Mouse (Mus musculus) erythroblast, adult 5-6 weeks (primary cell): Measurements from ENCODE around the gene D16Ertd472e. TPM values are rescaled to one million over a fixed set of nuclear protein-coding genes. Genes with fewer than 3 reads are reported as not detected.

Source experiments
- ATAC-seq: replicated peaks from 2 replicates; pipeline ENCODE4 v1.8.0; 2016; ENCODE audit warnings: moderate number of reproducible peaks, mild to moderate bottlenecking, moderate TSS enrichment, inconsistent platforms; ENCODE audit not compliant: poor library complexity, low FRiP score, severe bottlenecking
- total RNA-seq, 2 experiments: library from RNA; stranded (forward) in 1 of 2; stranded (reverse) in 1 of 2; fragments of 150-400 nt in 1 of 2; fragments of 200-764, 138-1000 nt in 1 of 2; gene quantifications; 2 replicates each; pipeline versions ENCODE4 v1.2.3 to v1.2.4; 2015 to 2017; ENCODE audit warnings: low replicate concordance in 2 of 2

D16Ertd472e gene
- 6.7 and 9.4 TPM in 2 replicates for total RNA-seq (2015; ENCODE audit: low replicate concordance)
- total RNA-seq (2017; ENCODE audit: low replicate concordance): 2.5 TPM in 2 replicates

DNA sequence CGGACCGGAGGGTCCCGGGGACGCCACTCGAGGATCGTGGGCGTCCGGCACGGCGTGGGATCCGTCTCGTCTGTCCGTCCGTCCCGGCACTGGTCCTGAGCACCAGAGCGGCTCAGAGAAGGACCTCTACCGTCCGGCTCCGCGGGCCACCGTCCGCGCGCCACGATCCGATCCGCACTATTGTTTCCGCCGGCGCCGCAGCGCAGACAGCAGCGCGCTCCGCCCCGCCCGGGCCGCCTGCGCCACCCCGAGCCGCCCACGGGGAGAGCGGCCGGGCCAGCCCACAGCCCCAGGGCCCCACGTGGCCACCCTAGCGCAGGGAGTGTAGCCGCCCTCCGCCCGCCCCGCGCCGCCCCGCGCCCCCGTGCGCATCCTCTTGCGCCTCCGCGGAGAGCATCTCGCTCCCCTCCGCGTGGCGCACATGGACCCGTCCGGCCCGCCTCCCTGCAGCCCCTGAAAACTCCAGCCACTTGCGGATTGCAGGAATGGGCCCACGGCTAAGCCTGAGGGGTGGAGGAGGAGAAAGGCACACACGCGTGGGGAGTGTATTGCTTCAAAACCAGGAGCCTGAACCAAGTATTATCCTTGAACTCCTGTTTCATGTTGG, at the start of gene D16Ertd472e:
TSS of gene D16Ertd472e (minus strand) at position 231 of the 607 bp plus-strand sequence.
- ATAC-seq: no peak

DNA sequence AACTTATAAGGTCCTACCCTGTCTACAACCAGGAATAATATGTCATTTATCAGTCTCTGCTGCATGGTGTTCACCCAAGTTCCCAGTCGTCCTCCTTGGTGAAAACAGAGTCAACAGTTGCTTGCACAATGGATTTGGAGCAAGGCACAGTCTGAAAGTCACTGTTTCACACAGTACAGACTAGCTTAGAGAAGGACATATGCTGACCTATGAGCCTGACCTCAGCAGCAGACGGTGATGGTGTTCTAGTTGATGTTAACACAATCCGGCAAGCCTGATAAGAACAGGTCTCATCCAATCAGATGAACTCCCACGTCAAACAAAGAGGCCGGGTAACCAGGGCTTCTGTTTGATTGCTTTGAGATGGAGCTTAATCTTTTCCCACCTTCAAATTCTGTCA, 46.2 kb upstream of the D16Ertd472e start:
- ATAC-seq: no peak

DNA sequence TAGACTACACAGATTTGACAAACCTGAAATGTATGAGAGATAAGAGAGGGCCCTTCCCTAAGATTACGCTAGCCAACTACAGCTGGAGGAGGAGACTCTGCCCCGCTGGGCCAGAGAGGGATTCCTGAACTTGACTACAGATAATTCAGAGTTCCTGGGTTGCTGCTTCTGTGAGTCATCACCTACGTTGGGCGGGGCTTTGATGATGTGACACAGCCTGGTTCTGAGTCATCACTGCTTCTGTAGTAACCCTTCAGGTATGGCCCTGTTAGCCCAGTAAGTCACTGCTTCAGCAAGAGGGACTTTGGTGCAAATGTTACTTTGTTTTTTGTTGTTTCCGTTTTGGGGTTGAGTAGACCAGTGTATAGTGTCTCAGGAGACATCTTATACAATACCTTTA, 42.9 kb upstream of the D16Ertd472e start:
- no peak for ATAC-seq

DNA sequence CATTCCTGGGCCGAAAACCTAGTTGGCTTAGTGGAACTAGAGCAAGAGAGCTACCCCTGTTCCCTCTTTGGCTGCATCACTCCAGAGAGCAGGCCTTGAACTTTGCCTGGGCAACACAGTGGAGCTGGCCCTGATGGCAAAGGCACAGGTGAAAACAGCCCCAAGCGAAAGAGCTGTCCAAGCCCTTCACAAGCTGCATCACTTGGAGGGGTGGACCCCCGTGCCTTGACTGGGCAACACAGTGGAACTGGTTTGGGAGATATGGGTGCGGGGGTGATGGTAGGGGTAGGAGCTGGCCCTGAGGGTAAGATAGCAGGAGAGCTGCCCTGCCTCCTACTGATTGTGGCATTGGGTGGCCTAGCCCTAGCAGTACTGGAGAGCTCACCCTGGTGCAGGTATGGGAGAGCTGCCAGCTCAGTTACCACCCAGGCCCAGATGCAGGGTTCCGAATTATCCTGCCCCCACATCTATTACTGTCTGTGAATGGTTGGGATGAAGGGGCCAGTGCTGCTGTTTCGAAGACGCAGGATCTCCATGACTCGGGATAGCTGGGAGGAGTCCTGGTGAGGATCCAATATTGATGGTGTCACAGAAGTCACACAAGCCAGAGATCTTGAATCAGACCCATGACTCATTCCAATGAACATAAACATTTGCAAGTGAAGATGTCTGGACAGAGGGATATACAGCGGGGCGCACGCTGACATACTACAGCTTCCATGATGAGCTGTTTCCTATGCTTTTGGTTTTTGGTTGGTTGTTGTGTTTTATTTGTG, 41.4 kb upstream of the D16Ertd472e start:
- no peak for ATAC-seq

DNA sequence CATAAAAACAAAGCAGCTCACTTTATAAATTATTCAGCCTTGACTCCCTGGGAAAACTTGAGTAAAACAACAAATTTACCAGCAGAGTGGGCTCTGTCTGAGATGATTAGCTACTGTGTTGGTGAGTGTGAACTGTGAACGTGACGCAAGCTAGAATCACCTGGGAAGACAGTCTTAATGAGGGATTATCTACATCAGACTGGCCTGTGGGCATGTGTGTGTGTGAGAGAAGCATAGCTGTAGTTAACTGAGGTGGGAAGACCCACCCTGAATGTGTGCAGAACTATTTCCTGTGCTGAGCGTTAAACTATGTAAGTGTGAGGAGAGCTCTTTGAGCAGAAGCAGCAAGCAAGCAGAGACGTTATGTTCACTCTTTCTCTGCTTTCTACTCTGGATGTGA, 29.7 kb upstream of the D16Ertd472e start:
- ATAC-seq: no peak

DNA sequence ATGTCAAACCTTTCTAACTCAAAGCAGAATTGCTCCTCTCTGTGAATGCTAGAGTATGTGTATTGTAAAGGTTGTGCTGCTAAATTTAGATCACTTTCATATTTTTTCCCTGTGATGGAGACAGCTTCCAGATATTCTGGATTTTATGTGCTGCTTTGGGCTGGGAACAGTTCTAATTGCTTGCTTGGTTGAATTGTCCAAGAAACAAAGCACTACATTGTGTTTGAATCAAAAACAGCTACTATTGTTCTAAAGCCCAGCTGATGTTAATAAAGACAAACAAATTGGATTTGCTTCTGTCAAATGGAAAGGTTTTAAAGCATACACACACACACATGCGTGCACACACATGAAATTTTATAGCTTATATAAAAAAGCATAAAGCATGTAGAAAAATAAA, 22.4 kb upstream of the D16Ertd472e start:
- no peak for ATAC-seq

DNA sequence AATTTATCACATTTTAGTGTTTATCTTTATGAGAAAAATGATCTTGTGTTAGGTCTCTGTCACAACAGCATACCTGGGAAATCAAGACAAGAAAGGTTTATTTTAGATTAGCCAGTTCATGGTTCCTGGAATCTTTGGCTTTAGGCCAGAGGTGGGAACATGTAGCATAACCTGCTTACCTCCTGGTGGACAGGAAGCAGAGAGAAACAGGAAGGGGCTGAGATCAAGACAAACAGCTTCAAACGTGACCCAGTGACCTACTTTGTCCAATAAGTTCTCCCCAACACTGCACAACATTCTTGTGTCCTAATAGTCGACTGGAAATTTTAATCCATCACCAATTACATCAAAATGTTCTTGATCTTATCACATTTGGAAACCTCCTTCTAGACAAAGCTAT, 19.9 kb upstream of the D16Ertd472e start:
- ATAC-seq: no peak

DNA sequence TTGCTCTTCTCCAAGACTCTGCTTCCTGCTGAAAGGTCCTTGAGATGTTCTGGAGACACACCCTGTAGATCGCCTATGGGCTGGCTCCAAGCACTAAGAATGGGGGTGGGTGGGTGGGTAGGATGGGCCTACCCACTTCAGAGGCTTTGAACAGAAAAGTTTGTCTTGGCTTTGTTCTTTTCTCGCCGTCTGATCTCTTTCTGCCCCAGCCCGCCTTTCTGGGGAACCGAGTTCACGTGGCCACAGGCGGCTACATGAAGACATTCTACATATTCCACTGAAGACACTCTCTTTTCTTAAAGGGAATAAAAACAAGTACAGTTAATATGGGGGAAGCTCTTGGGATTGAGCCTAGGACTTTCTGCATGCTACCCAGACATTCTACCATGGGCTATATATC, 19.3 kb upstream of the D16Ertd472e start:
- ATAC-seq: no peak

DNA sequence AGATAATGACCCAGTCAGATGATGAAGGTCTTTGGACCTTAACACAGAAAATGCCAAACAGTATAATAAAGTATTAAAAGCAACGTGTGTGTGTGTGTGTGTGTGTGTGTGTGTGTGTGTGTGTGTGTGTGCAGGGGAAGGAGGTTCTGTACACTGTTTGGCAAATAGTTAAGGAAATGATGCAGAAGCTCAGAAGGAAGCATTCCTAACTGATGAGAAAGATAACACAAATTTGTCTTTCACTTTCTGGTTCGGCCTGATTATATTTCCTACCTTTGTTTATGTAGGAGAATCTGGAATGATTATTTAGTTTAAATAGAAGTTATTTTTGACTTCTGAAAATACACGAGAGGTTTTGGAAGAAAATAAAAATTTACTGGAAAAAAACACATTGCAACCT, 17.6 kb upstream of the D16Ertd472e start:
- no peak for ATAC-seq

DNA sequence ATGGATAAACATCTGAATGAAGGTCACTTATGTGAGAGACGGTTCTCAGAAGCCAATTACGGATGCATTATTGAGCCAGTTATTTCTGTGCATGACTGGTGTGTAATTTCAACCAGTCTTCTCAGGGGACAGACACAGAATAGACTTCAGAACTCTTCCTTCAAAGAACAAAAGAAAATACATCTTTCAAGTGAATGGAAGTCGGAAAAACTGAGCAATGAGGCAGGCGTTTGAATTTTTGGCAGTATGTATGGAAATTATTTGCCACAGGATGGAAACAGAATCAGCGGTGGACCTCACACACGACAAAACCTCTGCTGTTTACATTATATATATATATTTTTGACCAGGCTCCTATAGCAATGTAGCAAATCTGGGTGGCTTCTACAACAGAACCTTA, 14.6 kb upstream of the D16Ertd472e start:
- ATAC-seq: no peak

DNA sequence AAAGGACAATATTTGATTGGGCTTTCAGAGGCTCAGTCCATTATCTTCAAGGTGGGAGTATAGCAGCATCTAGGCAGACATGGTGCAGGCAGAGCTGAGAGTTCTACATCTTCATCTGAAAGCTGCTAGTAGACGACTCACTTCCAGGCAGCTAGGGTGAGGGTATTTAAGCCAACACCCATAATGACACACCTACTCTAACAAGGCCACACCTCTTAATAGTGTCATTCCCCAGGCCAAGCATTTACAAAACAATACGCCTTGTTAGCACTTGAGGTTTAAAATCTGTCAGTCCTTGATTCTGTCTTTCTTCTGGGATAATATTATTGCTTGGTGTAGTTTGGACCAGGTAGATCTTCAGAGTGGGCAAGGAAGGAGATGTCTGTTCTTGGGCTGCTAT, 12.3 kb upstream of the D16Ertd472e start:
- ATAC-seq: no peak

DNA sequence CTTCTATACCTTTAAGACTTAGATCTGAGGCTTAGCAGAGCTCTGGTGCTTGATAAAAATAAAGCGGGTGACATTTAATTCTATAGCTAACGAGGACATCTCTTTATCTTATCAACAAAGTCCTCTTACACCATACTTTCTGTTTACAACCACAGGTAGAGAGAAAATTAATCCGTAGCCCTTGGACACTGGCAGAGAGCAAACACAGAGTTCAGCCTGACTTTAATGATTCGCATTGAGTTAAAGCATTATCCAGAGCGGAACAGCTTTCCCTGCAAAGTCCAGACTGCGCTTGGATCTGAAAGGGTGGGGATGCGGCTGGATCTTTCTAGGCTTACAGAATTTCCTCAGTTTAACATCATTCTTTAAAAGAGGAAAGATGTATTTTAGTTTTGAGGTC, 10.1 kb upstream of the D16Ertd472e start:
- ATAC-seq: no peak

DNA sequence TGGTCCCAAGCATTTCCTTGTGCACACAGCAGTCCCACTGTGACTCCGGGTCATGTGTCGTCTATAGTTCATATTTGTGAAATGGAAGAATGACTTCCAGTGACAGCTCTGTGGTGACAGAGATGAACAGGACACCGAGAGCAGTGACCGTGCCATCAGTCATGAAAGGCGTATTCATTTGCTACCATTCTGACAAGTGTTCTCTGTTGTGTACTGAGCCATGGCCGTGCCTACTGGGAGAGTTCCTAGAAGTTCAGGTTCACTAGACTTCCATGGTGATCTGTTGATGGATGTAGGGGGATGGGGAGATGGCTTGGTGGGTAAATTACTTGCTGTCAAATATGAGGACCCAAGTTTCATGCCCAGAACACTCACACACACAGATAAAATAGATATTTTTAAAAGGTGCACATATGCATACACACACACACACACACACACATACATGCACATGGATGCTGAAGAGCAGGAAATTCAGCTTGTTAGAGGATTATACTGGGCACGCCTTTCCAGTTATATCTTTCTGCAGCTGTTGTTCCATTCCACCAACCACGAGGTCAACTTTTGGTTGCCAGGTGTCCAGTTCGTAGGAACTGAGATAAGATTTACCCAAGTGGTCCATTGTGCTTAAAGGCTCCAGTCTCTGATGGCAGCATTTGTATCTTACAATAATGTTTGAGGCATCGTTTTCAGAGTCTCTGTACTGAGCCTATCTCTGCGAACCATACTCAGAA, 9.3 kb upstream of the D16Ertd472e start:
- no peak for ATAC-seq

DNA sequence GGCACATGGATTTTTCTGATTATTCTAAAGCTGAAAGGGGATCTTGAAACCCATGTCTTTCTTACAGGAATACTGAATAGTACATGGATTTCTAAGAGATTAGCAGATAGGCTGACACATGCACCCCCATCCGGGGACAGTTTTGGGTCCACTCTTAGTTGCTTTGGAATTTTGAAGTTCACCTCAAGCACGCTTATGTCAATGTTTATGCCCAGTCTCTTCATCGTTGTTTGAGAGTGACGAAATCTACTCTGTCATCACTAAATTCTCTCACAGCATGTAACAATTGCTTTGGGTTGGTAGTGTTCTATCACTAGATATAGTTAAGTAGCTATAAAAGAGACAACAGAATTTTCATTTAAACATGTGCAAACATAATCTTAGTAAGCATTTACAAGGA, 8.7 kb upstream of the D16Ertd472e start:
- no peak for ATAC-seq

DNA sequence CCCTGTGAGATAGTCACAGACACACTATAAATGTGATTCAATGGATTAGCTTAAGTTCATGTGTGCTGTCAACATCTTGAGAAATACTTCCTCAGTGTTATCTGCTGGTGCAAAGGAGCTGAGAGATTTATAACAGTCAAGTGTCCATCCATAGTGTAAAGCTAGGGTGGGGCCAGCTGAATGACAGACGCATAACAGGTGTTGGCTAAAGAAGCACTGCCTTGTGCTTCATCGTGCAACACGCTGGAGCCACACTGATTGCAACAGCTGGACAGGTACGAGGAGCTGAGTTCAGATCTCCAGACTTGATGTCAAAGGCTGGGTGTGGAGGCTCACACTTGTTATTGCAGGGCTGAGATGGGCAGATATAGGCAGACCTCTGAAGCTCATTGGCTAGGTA, 7.5 kb upstream of the D16Ertd472e start:
- ATAC-seq: no peak

DNA sequence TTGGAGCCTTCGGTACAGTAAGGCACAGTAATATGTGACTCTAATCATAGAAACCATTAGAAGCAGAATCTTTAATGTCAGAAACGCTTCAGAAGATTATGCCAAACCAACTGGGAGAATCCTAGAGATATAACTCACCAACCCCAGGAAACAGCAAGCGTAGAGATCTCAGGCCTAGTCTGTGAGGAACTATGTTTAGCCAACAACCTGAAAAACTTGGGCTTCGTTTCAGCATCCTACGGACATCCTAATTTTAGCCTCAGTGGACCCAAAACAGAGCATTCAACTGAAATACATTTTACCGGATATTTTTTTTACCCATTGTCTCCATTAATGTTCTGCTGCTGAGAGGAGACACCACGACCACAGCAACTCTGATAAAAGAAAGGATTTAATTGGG, 3.9 kb upstream of the D16Ertd472e start:
- ATAC-seq: no peak

DNA sequence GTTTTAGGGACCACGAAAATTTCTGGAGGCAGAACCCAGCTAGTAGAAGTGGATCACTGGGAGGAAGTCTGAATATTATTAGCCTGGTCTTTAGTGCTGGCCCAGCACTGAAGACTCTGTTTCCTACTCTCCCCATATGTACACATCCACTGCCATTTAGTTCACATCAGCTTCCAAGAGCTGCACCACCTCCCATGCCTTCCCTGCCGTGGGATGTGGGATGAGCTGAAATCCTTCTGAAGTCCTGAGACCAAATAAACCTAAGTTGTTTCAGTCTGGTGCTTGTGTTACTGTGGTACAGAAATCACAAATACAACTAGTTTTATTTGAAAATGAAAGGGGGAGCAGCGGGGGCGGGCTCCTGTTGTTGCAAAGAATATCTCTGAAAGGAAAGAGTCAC, 2.9 kb upstream of the D16Ertd472e start:
- no peak for ATAC-seq

DNA sequence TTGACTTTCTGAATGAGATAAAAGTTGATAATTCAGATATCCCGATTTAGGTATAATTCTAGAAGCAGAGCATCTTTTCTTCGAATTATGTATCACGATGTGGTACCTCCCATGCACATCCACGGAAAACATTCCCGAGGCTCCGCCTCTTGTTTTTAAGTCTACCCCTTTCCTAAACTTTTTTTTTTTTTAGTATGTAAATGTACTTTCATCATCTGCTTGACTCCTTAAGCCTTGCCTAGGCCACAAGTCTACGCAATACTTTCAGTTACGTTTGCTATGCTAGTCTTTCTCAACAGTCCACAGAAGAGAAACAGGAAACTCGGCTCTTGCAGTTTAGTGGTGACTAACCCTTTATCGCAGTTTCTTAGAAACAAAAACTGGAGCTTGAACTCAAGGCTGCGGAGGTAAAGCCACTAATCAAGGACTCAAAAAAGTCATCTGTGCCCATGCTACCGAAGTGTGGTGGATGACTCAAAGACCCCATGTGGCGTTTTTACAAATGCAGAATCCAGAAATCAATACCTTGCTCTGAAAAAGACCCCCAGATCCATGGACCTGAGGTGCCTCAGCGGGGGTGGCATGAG, 670 bp upstream of the D16Ertd472e start:
- no peak for ATAC-seq

DNA sequence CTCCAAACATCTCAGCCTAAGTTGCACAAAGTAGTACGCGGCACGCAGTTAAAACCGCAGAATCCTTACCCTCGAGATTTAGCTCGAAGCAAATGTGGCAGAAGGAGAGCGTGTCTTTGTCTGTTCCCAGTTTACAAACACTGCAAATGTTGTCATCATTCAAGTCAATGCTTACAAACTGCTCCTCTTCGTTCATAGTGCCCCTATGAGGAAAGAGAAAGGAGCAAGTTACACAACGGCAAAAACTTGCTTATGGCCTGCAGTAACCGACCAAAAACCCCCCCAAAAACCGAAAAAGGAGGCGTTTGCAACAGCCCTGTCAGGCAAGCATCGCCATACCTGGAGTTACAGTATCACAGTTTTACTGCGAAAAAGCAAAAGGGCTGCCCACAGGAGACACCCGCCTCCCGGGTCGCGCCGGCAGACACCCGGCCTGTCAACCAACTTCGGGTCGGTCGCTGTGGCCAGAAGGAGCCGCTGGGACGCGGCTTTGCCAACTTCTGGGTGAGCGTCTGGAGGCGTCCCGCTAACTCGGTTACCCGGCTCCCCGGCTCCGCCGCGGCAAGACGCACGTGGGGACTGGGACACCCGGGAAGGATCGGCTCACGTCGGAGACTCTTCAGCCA, 543 bp downstream of the D16Ertd472e start:
- no peak for ATAC-seq

DNA sequence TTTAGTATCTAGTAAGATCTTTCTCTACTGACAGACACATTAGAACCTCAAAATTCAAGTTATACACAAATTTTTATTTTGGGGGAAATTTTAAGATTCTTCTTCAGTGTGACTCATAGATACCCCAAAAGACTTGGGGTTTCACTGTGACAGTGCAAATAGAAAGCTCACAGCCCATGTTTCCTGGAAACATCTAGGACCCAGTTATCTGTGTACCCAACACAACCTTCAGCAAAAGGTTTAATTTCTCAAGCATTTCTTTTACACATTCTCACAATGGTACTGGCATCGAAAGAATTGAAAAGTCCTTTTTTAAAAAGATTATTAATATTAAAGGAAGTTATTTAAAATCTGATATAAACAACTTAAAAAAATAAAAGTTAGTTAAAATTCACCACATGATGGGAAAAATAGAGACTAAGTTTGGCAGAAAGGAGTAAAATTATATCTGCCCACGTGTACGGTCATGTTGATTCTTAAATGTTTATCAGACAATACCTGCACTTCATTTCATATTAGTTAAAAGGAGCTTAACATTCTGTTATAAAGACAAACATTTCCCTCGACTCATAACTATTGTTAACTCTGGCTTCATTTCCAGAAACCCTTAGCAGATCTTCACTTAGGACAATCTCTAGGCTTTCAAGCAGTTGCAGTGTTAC, 1.2 kb downstream of the D16Ertd472e start:
- no peak for ATAC-seq
